Mouse (Mus musculus): ENCODE measurements at regions not wholly inside any gene's neighbourhood (a gene's known extent, or its start where the extent isn't known, plus 50 kb on each side); places are given as distances from the start of the nearest gene placed in this dataset.
"Not testable (repeated sequence)": the region's sequence is repeated elsewhere in the genome, so short reads cannot be mapped to it uniquely, and the experiment has no call there.

DNA sequence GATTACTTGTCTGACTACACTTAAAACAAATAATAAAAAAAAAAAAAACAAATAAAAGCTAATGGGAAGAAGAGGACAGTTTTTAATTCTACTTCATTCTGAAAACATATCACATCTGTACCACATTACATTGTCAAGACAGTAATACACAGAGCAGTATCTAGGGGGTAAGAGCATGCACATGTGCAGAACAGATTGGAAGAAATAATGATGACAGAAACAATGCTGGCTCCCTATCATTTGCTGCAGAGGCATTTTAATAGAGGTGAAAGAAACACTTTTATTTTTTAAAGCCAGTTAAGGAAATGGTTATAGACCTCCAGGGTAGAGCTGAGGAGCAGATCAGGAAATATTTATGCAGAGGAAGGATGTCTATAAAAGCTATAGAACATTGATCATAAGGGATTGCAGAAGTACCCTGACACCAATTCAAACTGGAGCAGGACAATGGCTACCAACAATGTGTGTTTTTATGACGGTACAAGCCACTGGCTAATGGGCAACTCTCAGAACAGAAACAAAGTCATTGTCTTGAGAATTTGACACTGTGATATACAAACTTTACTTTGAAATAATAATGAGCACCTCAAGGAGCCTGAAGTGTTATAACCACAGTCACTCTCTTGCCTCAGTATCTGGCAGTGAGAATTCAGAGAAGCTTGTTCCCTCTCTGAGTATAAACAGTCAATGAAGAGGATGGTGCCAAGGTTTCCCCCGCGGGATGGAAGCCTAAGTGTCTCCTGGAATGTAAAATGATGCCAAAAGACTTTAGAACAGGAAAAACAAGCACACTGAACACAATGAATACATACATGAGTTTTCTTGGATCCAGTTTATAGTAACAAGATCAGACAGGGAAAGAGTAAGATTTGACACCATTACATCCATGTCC lies 425.1 kb upstream of the Nova1 start:
- Histone ChIP-seq H3K4me3 (no peak overlapping the region), H3K27ac (no peak overlapping the region)
- peak; percentile 38 for DNase-seq
- intact Hi-C loops (cut with DNase I): no loop called here
- no peak for TF ChIP-seq CTCF (IDR thresholded peaks at IDR 0.05)

- no peak for TF ChIP-seq CTCF (IDR thresholded peaks at IDR 0.05)
- Histone ChIP-seq H3K4me3 (no peak overlapping the region), H3K27ac (peak overlapping the region; percentile 55)
- DNase-seq: peak; percentile 10
- intact Hi-C loops (cut with DNase I): no loop called here
Observed at GRCm38 (mm10) chr12:47220016-47220415, 401.3 kb upstream of the Nova1 start.

- intact Hi-C loops (cut with DNase I): no loop called here
- DNase-seq: no peak
- Histone ChIP-seq H3K4me3 (no peak overlapping the region), H3K27ac (peak overlapping the region; percentile 55)
- peak; percentile 10; the same call in 1 of the 2 replicates for TF ChIP-seq CTCF (IDR thresholded peaks at IDR 0.05)
Observed at GRCm38 (mm10) chr12:47219340-47219739, 400.6 kb upstream of the Nova1 start.

GRCm38 (mm10) chr12:47211417-47212104 lies 392.8 kb upstream of the Nova1 start:
- DNase-seq: no peak
- no peak for TF ChIP-seq CTCF (IDR thresholded peaks at IDR 0.05)
- Histone ChIP-seq H3K4me3 (no peak overlapping the region), H3K27ac (no peak overlapping the region)
- intact Hi-C loops (cut with DNase I): no loop called here

DNA sequence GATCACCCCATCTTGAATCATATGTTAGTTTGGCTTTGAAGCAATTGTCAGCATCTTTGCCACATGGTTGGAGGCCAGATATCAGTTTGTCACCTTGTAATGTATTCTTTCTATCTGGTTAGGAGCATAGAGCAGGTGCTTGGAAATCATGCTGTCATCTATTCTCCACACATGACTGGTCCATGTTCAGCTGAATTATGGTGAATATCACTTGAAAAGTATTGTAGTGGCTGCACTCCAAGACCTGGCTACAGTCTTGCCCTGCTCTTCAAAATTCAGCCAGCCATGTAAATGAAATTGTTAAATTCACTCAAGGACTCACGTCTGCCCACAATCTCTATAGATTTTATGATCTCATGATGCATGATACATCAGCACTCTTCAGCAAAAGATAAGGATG lies 384.2 kb upstream of the Nova1 start:
- no peak for DNase-seq
- Histone ChIP-seq H3K4me3 (no peak overlapping the region), H3K27ac (no peak overlapping the region)
- TF ChIP-seq CTCF (IDR thresholded peaks at IDR 0.05): no peak
- intact Hi-C loops (cut with DNase I): no loop called here

GRCm38 (mm10) chr12:47198609-47199008 lies 379.9 kb upstream of the Nova1 start:
- no peak overlapping the region for H3K27ac ChIP-seq
- intact Hi-C loops (cut with DNase I): no loop called here
- no peak for TF ChIP-seq CTCF (IDR thresholded peaks at IDR 0.05)
- DNase-seq: no peak
- H3K4me3 ChIP-seq: no peak overlapping the region

DNA sequence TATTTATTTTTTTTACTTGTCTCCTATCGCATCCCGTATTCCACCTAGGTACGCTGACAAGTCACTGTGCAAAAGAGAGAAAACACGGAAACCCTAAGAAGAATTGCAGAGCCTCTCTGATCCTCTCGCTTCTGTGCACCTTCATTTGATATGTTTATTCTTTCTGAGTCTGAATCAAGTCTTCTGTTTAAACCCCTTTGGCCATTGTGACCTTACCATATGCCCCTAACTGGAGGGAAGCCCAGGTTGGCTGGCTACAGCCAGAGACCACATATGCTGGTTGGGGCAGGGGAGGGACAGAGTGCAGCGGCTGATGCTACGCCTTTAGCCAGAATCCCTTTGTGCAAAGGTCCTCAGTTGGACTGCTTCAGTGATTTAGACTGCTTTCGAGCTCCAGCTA lies 346.0 kb upstream of the Nova1 start:
- intact Hi-C loops (cut with DNase I): no loop called here
- Histone ChIP-seq H3K27ac (peak overlapping the region; percentile 72), H3K4me3 (peak overlapping the region; percentile 37)
- DNase-seq: peak; percentile 20
- TF ChIP-seq CTCF (IDR thresholded peaks at IDR 0.05): no peak

- peak; percentile 72 for DNase-seq
- H3K27ac ChIP-seq: peak overlapping the region; percentile 72
- peak overlapping the region; percentile 37 for H3K4me3 ChIP-seq
- TF ChIP-seq CTCF (IDR thresholded peaks at IDR 0.05): no peak
- intact Hi-C loops (cut with DNase I): no loop called here
Observed at GRCm38 (mm10) chr12:47164031-47164717, 345.4 kb upstream of the Nova1 start.

GRCm38 (mm10) chr12:47163171-47163570 lies 344.4 kb upstream of the Nova1 start:
- Histone ChIP-seq H3K4me3 (no peak overlapping the region), H3K27ac (peak overlapping the region; percentile 48)
- DNase-seq: no peak
- no peak for TF ChIP-seq CTCF (IDR thresholded peaks at IDR 0.05)
- intact Hi-C loops (cut with DNase I): no loop called here

DNA sequence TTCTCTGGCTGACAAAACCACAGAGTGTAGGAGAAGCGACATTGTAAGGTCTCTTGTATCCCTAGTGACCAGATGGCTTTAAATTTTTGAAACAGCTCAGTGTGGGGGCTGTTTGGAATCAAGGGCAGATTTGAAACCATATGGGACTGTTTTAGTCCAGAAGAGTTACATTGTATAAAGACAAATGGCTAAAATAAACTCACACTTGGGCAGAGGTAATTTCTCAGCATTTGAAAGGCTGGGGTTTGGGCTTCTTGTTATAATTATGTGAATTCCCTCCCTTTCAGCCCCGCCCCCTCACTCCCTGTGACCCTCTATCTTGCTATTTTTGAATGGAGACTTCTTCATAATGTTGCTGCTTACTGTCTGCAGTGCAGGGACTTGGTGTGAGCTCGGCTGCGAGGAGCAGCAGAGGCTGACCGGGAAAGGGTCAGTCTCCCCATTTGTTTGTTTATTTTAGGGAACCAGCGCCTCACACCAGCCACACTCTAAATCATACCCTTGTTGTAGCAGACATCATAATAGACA lies 344.0 kb upstream of the Nova1 start:
- H3K4me3 ChIP-seq: no peak overlapping the region
- no peak for TF ChIP-seq CTCF (IDR thresholded peaks at IDR 0.05)
- no peak for DNase-seq
- intact Hi-C loops (cut with DNase I): no loop called here
- H3K27ac ChIP-seq: peak overlapping the region; percentile 48

GRCm38 (mm10) chr12:47160626-47161025 lies 341.9 kb upstream of the Nova1 start:
- DNase-seq: no peak
- H3K27ac ChIP-seq: no peak overlapping the region
- no peak overlapping the region for H3K4me3 ChIP-seq
- TF ChIP-seq CTCF (IDR thresholded peaks at IDR 0.05): no peak
- intact Hi-C loops (cut with DNase I): no loop called here

- DNase-seq; intact Hi-C loops (cut with DNase I); H3K27ac ChIP-seq; H3K4me3 ChIP-seq: not testable (repeated sequence)
Observed at GRCm38 (mm10) chr12:47155916-47156315, 337.2 kb upstream of the Nova1 start.

GRCm38 (mm10) chr12:47140677-47141076 lies 321.9 kb upstream of the Nova1 start:
- intact Hi-C loops (cut with DNase I): no loop called here
- no peak for TF ChIP-seq CTCF (IDR thresholded peaks at IDR 0.05)
- DNase-seq: no peak
- no peak overlapping the region for H3K4me3 ChIP-seq
- H3K27ac ChIP-seq: no peak overlapping the region

Measured in gastrocnemius, adult 2 months (tissue).